Mouse (Mus musculus): ENCODE measurements around the gene Susd1.

The Susd1 gene

GRCm38 (mm10) chr4:59381007-59381743 lies 57.3 kb downstream of the Susd1 start:
- DNase-seq (ENCODE audit: low read depth) = peak; percentile 89

DNA sequence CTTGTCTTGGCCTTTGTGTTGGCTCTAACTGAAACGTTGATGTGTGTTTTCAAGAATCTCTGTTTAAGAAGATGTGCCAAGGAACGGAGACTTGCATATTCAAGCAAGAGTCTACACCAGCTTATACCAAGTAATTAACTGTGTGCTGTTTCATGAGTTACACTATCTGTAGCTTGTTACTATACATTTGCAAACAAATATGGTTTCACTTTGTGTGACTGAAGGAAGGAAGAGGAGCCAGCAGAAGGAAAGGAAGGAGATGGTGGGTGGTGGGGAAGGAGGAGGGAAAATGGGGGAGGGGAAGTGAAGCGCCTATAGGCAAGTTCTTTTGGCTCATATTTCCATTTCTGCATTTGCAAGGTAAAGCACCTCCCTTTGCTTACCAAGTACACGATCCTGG lies 58.0 kb downstream of the Susd1 start:
- no peak for DNase-seq (ENCODE audit: low read depth)

GRCm38 (mm10) chr4:59379876-59380275 lies 58.6 kb downstream of the Susd1 start:
- DNase-seq (ENCODE audit: low read depth) = no peak

GRCm38 (mm10) chr4:59378631-59379030 lies 59.8 kb downstream of the Susd1 start:
- DNase-seq (ENCODE audit: low read depth) = no peak

DNA sequence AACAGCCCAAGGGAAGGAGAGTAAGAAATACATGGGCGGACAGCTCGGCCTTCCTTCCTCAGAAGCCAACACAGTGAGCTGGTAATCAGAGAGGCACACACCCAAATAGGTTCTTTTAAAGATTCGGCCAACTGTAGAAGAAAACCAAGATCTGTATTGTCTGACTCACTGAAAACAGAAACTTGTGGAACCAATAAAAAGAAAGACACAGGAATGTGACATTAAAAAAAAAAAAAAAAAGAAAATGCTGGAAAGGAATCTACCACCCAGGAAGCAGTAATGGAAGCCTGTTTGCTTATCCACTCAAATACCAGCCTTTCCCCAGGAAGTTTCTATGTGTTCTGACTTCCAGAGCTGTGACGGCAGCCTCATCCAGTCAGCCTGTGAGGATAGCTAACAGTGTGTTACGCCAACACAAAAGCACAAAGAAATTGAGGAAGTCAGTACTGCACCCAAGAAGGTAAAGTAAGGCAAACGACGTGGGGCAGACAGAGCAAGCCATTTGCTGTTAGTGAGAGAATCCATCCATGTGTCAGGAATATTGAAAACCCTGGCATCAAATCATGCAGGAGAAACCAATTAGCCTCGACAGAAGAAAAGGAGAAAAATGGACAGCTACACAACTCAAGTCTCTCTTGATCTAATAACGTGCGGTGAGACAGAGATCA lies 64.0 kb downstream of the Susd1 start:
- no peak for DNase-seq (ENCODE audit: low read depth)

DNA sequence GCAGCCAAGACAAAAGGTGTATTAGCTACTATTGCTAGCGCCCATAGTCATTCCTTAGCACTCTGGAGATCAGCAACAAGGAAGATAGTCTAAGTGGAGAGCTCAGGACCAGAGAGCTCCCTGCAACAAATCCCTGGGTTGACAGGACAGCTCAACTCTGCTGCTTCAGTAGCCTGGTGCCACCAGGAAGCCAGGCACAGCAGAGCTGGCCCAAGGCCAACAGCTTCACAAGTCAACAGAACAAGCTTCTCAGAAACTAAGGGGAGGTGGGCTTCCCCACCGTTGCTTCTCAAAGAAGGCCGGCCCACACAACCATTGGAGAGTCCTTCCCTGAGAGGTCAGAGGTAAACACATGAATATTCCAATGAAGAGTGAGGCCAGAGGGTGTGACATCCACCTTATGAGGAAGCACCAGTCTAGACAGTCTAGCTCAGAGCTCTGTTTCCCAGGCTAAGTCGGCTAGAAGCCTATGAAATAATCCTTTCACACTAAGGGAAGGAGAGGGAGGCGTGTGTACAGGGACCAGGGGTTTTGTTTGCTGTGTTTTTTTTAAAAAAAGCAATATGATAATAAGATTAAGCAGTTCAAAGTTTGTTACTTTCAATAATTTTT lies 65.8 kb downstream of the Susd1 start:
- no peak for DNase-seq (ENCODE audit: low read depth)

- DNase-seq (ENCODE audit: low read depth) = no peak
Observed at GRCm38 (mm10) chr4:59371910-59372309, 66.5 kb downstream of the Susd1 start.

- DNase-seq (ENCODE audit: low read depth) = no peak
Observed at GRCm38 (mm10) chr4:59369941-59370340, 68.5 kb downstream of the Susd1 start.

- DNase-seq (ENCODE audit: low read depth) = no peak
Observed at GRCm38 (mm10) chr4:59368118-59368517, 70.3 kb downstream of the Susd1 start.

GRCm38 (mm10) chr4:59366206-59366605 lies 72.2 kb downstream of the Susd1 start:
- DNase-seq (ENCODE audit: low read depth) = no peak

GRCm38 (mm10) chr4:59365571-59365970 lies 72.9 kb downstream of the Susd1 start:
- DNase-seq (ENCODE audit: low read depth) = no peak

DNA sequence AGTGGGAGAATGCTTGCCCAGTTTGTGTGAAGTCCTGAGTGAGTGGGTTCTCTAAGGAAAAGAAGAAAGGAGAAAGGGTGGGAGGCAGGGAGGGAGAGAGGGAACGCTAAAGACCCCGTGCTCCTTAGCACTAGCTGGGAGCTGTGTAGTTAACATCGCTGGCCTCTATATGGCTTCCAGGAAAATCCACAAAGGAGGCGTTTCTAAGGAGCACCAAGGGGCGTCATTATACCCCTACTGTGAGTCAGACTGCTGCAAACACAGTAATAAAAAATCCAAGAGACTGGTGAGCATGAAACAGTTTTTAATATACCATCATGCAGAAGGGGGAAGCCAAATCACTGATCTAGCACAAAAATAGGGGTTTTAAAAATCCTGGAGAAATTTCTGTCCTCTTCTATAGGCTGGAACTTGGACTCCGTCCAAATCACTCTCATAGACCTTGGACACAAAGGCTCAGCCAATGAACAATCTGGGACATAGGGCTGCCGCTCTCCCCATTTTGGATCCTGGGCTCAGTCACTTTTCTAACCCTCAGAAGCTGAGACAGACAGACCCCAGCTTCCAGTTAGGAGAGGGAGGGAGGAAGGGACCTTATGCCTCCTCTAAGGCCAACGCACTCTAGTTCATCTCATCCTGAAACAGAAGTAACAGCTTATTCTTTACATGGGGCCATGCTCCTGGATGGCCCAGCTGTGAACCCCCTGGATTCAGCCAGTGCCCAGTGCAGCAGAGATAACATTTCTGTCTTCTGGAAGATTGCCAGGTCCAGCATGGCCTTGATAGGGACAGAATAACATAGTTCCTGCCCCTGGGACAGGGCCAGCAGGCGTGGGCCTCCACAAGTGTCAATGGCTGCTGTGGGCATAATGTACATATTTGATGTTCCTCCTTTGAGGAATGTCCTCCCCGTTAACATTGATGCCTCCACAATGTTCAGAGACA lies 73.9 kb downstream of the Susd1 start:
- no peak for DNase-seq (ENCODE audit: low read depth)

DNA sequence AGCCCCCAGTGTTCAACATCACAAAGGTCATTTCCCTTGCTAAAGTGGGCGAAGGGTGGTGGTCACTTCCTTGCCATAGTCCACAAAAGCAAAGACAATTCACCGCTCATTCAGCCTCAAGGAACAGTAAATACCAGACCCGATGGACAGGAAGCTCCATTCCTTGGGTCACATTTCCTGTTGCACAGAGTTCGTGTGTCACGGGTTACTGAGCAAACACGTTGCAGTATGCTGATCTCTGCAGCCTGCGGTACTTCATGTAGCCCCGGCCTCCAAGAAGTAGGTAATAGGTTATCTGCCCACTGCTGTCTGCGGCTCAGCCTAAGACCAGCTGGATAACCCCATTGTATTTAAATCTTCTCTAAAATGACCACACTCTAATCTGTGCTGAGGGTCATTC lies 75.4 kb downstream of the Susd1 start:
- DNase-seq (ENCODE audit: low read depth) = no peak

DNA sequence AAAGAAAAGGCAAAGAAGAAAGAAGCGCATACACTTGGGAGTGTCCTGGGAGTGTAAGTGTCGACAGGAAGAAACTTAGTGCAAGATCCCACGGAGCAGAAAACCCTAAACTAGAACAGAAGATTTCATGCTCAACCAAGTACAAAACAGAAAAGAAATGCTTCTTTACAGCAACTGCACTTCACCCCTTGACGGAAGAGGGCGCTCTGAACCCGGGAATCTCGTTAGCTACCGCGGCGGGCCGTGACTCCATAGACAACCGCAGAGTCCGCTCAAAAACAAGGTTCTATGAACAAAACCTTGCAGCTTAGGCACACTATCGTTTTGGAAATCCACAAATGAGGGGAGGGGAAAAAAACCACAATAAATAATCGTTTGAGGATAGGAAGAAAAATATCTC lies 77.7 kb downstream of the Susd1 start:
- no peak for DNase-seq (ENCODE audit: low read depth)

GRCm38 (mm10) chr4:59359921-59360320 lies 78.5 kb downstream of the Susd1 start:
- DNase-seq (ENCODE audit: low read depth) = no peak

- DNase-seq (ENCODE audit: low read depth) = no peak
Observed at GRCm38 (mm10) chr4:59358960-59359359, 79.5 kb downstream of the Susd1 start.

GRCm38 (mm10) chr4:59355421-59355820 lies 83.0 kb downstream of the Susd1 start:
- no peak for DNase-seq (ENCODE audit: low read depth)

- no peak for DNase-seq (ENCODE audit: low read depth)
Observed at GRCm38 (mm10) chr4:59354666-59355065, 83.8 kb downstream of the Susd1 start.

DNA sequence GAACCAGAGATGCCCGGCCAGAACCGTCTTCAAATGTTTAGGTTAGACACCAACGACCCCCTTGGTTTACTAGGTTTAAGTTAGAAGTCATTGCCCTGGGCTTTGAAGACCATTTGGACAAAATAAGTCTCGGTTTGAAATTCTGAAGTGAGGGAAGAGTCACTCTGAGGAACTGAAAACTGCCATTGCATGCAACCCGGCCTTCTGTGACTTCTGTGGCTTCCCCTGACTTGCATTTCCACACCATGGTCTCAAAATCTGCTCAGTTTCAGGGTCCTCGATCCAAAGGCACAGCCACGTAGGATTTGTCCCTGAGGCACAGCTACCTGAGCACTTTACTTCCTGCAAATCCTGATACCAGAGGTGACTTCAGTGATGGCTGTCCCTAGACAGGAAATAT lies 86.5 kb downstream of the Susd1 start:
- no peak for DNase-seq (ENCODE audit: low read depth)

DNA sequence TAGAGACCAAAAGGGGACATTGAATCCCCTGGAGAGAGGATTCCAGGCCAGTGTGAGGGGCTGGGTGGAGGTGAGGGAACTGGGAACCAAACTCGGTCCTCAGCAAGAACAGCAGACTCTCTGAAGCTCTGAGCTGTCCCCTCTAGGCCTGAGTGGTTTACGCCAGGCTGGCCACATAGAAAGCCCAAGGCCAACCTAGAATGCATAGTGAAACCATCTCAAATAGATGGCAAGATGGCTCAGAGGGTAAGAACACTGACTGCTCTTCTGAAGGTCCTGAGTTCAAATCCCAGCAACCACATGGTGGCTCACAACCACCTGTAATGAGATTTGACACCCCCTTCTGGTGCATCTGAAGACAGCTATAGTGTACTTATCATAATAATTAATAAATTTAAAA lies 88.1 kb downstream of the Susd1 start:
- DNase-seq (ENCODE audit: low read depth) = no peak

GRCm38 (mm10) chr4:59349425-59350185 lies 88.8 kb downstream of the Susd1 start:
- no peak for DNase-seq (ENCODE audit: low read depth)
